Mouse (Mus musculus) neural tube, embryonic 11.5 days (tissue): ENCODE measurements around the gene Best3. TPM values are rescaled to one million over a fixed set of nuclear protein-coding genes. Genes with fewer than 3 reads are reported as not detected.

ENCODE experiments used
- ATAC-seq: fragments of 200-750 bp; cut with Nextera tagmentation; 2 replicates; pipeline ENCODE4 v1.8.0; 2017; ENCODE audit warnings: moderate number of reproducible peaks, mild to moderate bottlenecking, moderate TSS enrichment, moderate library complexity; ENCODE audit not compliant: insufficient read depth, low FRiP score, low TSS enrichment
- DNase-seq: peaks from one replicate; pipeline ENCODE4 v3.0.0-alpha.2; 2015; ENCODE audit warnings: low spot score
- H3K27ac ChIP-seq: fragments of 300-500 bp; sonication (generic); 2 replicates; pipeline ENCODE4 v1.5.1; 2014; ENCODE audit warnings: low read depth, mild to moderate bottlenecking, low read length
- H3K27me3 ChIP-seq: fragments of 300-500 bp; sonication (generic); 2 replicates; pipeline ENCODE4 v1.6.1; 2014; ENCODE audit warnings: mild to moderate bottlenecking, low read length, mixed read lengths; ENCODE audit not compliant: control insufficient read depth, insufficient read depth
- H3K36me3 ChIP-seq: fragments of 300-500 bp; sonication (generic); 2 replicates; pipeline ENCODE4 v1.6.1; 2014; ENCODE audit warnings: mild to moderate bottlenecking, low read length, moderate library complexity, mixed read lengths; ENCODE audit not compliant: control insufficient read depth, insufficient read depth
- H3K4me1 ChIP-seq: fragments of 300-500 bp; sonication (generic); 2 replicates; pipeline ENCODE4 v1.6.1; 2014; ENCODE audit warnings: low read length, mixed read lengths; ENCODE audit not compliant: control insufficient read depth, insufficient read depth
- H3K4me2 ChIP-seq: fragments of 300-500 bp; sonication (generic); 2 replicates; pipeline ENCODE4 v1.6.1; 2014; ENCODE audit warnings: low read depth, mild to moderate bottlenecking, moderate library complexity
- H3K4me3 ChIP-seq: fragments of 300-500 bp; sonication (generic); 2 replicates; pipeline ENCODE4 v1.5.1; 2014; ENCODE audit warnings: low read depth, low read length
- H3K9ac ChIP-seq: fragments of 300-500 bp; sonication (generic); 2 replicates; pipeline ENCODE4 v1.6.1; 2014; ENCODE audit warnings: mild to moderate bottlenecking, low read length
- H3K9me3 ChIP-seq: fragments of 300-500 bp; sonication (generic); 2 replicates; pipeline ENCODE4 v1.6.1; 2016; ENCODE audit warnings: low read length; ENCODE audit not compliant: control insufficient read depth
- WGBS: fragments of 180-500 bp; shearing (Covaris S2); extraction: QIAGEN DNeasy Blood & Tissue Kit; methylation state at CpG from one replicate; pipeline ENCODE4 v1.1.7; 2014; 5-methylcytosine and 5-hydroxymethylcytosine counted together
- polyA plus RNA-seq: library from polyadenylated mRNA; unstranded; fragments of >200 nt; fragmentation: Nextera tagmentation; extraction: Ambion mirVana; gene quantifications from 2 replicates; pipeline ENCODE4 v1.2.1, GENCODE M21; 2014

Gene Best3
- polyA plus RNA-seq, 1 experiment from 2014 or later: 0.50 TPM

DNA sequence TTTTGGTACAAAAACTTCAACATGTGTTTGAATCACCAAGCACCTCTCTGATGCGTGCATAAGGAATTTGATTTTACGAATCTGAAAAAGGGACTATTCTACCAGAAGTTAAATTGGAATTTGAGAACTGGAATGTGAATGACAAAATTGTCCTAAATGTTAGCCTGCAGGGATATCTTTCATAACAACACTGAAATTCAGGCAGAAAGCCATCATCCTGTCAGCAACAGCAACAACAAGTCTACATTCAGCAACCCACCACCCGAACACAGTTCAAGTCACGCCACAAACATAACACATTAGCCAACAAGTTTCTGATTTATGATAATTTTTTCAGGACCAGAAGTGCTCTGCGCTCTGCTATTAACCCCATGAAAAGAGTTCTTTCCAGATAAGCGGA lies 30.9 kb upstream of the Best3 start:
- no peak for ATAC-seq
- H3K4me2 ChIP-seq: no peak overlapping the region
- no peaks in the 10 kb centered on the region for H3K9me3 ChIP-seq
- no peak overlapping the region for H3K27ac ChIP-seq
- no peaks in the 10 kb centered on the region for H3K36me3 ChIP-seq
- no peak for DNase-seq
- no peaks in the 10 kb centered on the region for H3K27me3 ChIP-seq
- H3K9ac ChIP-seq: no peak overlapping the region
- H3K4me3 ChIP-seq: no peak overlapping the region
- WGBS: 95% methylated on average over 6 of the region's 6 CpGs
- H3K4me1 ChIP-seq: no peaks in the 10 kb centered on the region

DNA sequence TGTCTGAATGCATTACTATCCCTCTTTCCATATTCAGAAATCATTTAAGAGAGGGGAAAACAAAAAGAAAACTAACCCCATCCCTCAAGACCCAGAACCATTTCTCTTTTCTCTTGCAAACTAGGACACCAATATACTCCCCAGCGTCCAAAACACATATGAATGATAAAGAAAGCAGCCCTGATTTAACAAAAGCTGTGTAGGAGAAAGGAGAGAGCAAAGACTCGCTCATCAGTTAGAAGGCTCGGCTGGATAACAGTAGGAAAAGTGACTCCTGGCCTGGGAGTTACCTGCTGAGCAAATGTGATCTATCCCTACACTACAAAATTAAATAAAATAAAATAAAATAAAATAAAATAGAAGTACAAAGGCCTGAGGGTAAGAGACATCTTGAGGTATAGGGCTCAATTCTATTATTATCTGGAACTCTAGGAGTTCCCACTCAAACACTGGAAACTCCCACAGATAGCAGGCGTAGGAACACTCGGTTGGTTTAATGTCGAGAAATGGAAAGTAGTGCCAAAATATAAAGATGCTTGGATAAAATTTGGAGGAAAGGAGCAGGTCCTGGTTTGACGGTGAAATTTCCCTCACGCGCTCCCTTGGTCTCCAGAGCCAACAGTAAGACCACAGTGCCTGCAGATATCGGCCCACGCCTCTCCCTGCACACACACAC lies 29.5 kb upstream of the Best3 start:
- Histone ChIP-seq H3K27ac (no peak overlapping the region), H3K4me1 (no peaks in the 10 kb centered on the region), H3K4me3 (no peak overlapping the region), H3K9ac (no peak overlapping the region), H3K9me3 (no peaks in the 10 kb centered on the region), H3K27me3 (no peaks in the 10 kb centered on the region), H3K4me2 (no peak overlapping the region), H3K36me3 (no peaks in the 10 kb centered on the region)
- 95% methylated on average over 11 of the region's 11 CpGs for WGBS
- DNase-seq (no peak), ATAC-seq (no peak)

DNA sequence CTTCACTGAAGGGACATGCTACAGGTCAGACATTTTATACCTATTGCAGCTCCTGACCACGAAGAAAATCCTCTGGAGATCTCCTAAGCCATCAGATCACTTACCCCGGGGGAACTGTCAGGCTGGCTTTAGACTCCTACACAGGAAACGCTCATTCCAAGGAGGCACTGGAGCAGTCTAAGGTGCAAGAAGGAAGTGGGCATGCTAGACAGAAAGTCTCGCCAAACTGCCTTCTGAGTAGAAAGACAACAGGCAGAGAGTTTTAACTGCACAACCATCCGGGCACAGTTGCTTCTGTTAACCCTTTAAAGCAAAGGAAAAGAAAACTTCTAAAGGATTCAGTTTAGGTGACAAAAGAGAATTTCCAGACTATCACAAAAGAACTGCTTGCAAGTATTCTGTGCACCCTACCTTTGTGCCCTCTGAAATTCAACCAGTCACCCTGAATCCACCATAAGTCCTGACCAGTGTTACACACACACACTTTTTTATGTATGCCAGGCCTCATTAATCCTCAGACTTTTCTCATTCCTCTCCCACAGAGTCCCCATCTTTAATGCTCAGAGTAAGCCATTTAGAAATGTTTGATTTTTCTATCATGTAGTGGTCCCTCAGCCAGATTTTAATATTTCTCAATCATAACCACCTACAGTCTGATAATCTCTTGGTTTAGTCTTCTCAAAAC lies 28.1 kb upstream of the Best3 start:
- Histone ChIP-seq H3K4me2 (no peak overlapping the region), H3K36me3 (no peaks in the 10 kb centered on the region), H3K27ac (no peak overlapping the region), H3K9ac (no peak overlapping the region), H3K4me3 (no peak overlapping the region), H3K4me1 (no peaks in the 10 kb centered on the region), H3K9me3 (no peaks in the 10 kb centered on the region), H3K27me3 (no peaks in the 10 kb centered on the region)
- DNase-seq (no peak), ATAC-seq (no peak)
- 74% methylated on average over 5 of the region's 5 CpGs for WGBS

DNA sequence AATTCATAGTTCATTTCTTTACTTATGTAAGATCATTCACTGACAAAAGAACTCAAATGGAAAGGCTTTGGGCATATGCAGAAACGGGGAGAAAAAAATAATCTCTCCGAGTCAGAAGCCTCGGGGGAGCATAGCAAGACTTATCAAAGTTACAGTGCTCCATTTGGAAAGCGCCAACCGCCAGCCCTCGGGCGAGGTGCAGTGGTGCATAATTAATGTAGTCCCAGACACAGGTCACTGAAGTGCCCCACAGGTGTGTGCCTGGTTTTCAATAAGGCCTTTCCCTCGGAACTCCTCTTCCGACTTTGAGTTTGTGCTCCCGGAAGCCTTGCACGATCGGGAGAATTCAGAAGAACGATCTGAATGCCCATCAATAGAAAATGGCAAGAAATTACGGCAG lies 24.0 kb upstream of the Best3 start:
- no peak for ATAC-seq
- Histone ChIP-seq H3K4me1 (no peaks in the 10 kb centered on the region), H3K27me3 (no peaks in the 10 kb centered on the region), H3K4me3 (no peak overlapping the region), H3K4me2 (no peak overlapping the region), H3K27ac (no peak overlapping the region), H3K9me3 (no peaks in the 10 kb centered on the region), H3K36me3 (no peaks in the 10 kb centered on the region), H3K9ac (no peak overlapping the region)
- WGBS: 85% methylated on average over 14 of the region's 14 CpGs
- no peak for DNase-seq

DNA sequence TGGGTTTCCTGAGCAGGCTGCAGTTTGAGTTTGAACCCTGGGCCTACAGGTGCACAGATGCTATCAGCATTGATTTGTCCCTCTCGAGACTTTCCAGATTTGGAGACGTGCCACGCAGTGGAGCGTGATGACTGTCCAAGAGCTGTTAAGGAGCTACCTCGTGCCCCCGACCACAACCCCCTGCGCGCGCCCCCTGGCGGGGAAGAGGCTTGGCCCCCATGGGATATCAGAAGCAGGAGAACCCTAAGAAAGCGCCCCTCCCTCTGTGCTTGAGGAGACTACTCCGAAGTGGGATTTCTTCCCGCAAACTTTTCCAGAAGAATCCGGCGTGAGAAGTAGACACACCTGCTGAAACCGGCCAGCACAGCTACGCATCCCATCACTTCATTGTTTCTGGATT lies 23.3 kb upstream of the Best3 start:
- H3K27me3 ChIP-seq: no peaks in the 10 kb centered on the region
- no peak overlapping the region for H3K4me2 ChIP-seq
- no peak overlapping the region for H3K27ac ChIP-seq
- no peaks in the 10 kb centered on the region for H3K9me3 ChIP-seq
- no peak overlapping the region for H3K4me3 ChIP-seq
- DNase-seq (no peak), ATAC-seq (no peak)
- no peaks in the 10 kb centered on the region for H3K4me1 ChIP-seq
- H3K9ac ChIP-seq: no peak overlapping the region
- WGBS: 73% methylated on average over 17 of the region's 17 CpGs
- no peaks in the 10 kb centered on the region for H3K36me3 ChIP-seq

DNA sequence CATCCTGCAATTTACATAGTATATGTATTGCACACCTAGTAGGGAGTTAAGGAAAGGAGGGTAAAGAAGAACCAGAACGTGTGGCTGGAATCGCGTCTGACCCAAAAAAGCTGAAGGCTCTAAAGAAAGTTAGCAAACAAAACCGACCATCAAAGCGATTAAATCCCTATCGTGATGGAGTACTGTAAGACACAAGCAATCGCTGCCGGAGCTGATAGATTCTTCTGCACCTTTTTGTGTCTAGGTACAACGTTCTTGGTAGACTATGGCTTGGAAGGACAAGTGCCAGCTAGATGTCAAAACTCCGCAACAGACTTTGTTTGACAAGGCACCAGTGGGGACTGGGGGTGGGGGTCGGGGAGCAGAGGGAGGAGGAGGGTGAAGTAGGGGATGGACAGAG lies 22.0 kb upstream of the Best3 start:
- ATAC-seq (no peak), DNase-seq (no peak)
- Histone ChIP-seq H3K9ac (no peak overlapping the region), H3K9me3 (no peaks in the 10 kb centered on the region), H3K4me1 (no peaks in the 10 kb centered on the region), H3K27ac (no peak overlapping the region), H3K4me3 (no peak overlapping the region), H3K4me2 (no peak overlapping the region), H3K27me3 (no peaks in the 10 kb centered on the region), H3K36me3 (no peaks in the 10 kb centered on the region)
- WGBS: 81% methylated on average over 11 of the region's 11 CpGs

DNA sequence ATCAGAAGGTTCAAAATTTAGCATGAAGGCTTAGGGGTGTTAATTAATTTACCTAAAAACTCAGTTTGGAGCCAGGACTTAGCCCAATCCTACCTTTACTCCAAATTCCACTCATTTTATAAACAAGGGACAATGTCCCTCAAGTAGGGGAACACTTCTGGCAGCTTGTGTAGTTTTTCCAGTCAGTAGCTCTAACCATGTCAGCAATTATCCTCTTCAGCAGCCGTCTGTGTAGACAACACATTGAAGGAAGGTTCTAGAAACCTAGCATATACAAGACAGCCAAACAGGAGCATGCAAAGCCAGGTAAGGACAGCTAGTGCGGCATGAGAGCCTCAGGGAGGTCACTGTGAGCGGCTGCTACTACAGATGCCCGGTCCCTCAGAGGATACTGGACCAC lies 21.5 kb upstream of the Best3 start:
- Histone ChIP-seq H3K4me2 (no peak overlapping the region), H3K4me1 (no peaks in the 10 kb centered on the region), H3K27ac (no peak overlapping the region), H3K27me3 (no peaks in the 10 kb centered on the region), H3K9ac (no peak overlapping the region), H3K36me3 (no peaks in the 10 kb centered on the region), H3K9me3 (no peaks in the 10 kb centered on the region), H3K4me3 (no peak overlapping the region)
- DNase-seq (no peak), ATAC-seq (no peak)
- WGBS: 93% methylated on average over 4 of the region's 4 CpGs

DNA sequence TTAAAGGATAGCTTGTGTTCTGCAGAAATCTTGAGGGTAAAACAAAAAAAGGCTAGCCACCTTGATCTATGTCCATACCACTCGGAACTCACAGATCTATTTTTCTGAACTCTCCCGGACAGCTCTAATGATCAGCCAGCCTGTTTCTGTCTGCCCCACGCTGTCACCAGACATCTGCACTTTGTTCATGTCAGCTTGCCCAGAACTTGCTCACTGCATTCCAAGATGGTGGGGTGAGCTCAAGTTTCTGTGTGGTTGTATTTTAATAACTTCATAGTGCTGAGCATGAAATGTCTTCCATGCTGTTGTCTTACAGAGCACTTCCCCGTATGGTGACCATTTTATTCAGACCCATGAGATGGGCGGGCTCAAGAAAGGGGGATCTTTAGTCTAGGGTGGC lies 20.8 kb upstream of the Best3 start:
- Histone ChIP-seq H3K27ac (no peak overlapping the region), H3K4me1 (no peaks in the 10 kb centered on the region), H3K36me3 (no peaks in the 10 kb centered on the region), H3K4me2 (no peak overlapping the region), H3K9ac (no peak overlapping the region), H3K27me3 (no peaks in the 10 kb centered on the region), H3K4me3 (no peak overlapping the region), H3K9me3 (no peaks in the 10 kb centered on the region)
- DNase-seq: no peak
- ATAC-seq: no peak
- 73% methylated on average over 5 of the region's 5 CpGs for WGBS

DNA sequence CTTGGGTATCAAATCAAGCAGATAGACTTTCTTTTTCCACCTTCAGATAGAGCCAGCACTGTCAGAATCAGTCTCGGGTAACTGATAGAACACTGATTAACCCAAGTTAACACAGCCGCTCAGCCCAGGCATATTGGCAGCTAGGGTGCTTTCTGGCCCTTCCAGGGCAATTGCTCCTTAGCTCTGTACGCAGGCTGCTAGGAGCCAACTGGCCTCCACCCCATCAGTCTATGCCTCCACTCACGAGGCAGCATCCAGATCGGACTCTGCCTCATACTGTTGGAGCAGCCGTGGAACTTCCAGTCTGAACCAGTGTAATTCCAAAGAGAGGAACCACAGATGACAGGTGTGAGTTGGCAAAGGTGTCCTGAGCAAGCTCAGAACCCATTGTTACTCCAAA lies 20.0 kb upstream of the Best3 start:
- ATAC-seq (no peak), DNase-seq (no peak)
- Histone ChIP-seq H3K27ac (no peak overlapping the region), H3K9me3 (no peaks in the 10 kb centered on the region), H3K4me3 (no peak overlapping the region), H3K27me3 (no peaks in the 10 kb centered on the region), H3K4me1 (no peaks in the 10 kb centered on the region), H3K36me3 (no peaks in the 10 kb centered on the region), H3K9ac (no peak overlapping the region), H3K4me2 (no peak overlapping the region)
- 89% methylated on average over 6 of the region's 6 CpGs for WGBS
